Comparison of ENCODE assay signal across 22 mouse cellular contexts in genomic region chr14:11486287-11486686, GRCm38 (mm10).
DNase-seq lines count a peak whose midpoint lies in the region; ATAC-seq and TF ChIP-seq lines count a peak whose summit lies in the region.
"Had no signal": no experiment of that assay in that cellular context is flagged by ENCODE, and none has a peak within 500 bp of the region (broad histone marks: within the 10 kb centered on the region; RNA-seq: fewer than 3 reads in every experiment).

No protein-coding gene starts in this region.

- peak; percentile 71; the same call in 1 of the 2 replicates for ATAC-seq in stomach, embryonic 14.5 days (ENCODE audit: insufficient number of reproducible peaks, insufficient read depth, low FRiP score, low read depth)
- no peak for ATAC-seq in stomach, postnatal 0 days (ENCODE audit: low FRiP score, low TSS enrichment)
- ATAC-seq in stomach, embryonic 15.5 days (ENCODE audit: insufficient read depth, low FRiP score, low read depth) = peak; percentile 65; the same call in 1 of the 2 replicates
- no peak for ATAC-seq in kidney, embryonic 14.5 days (ENCODE audit: low FRiP score, low TSS enrichment)
- ATAC-seq: activated CD4-positive, CD25-positive, alpha-beta regulatory T cell, adult 4 months; CD4-positive, CD25-positive, alpha-beta regulatory T cell, adult 4 months; Patski had no signal

- no peak overlapping the region for H3K9ac ChIP-seq in stomach, embryonic 14.5 days (replicated peaks; ENCODE audit: low read depth, low read length)
- no peak overlapping the region for H3K9ac ChIP-seq in stomach, postnatal 0 days (ENCODE audit: low read length)
- H3K9ac ChIP-seq in stomach, embryonic 15.5 days = no peak overlapping the region
- no peak overlapping the region for H3K9ac ChIP-seq in kidney, embryonic 14.5 days (ENCODE audit: low read depth, low read length)

- H3K27ac ChIP-seq in stomach, embryonic 14.5 days (ENCODE audit: low read length) = no peak overlapping the region
- no peak overlapping the region for H3K27ac ChIP-seq in stomach, postnatal 0 days (replicated peaks)
- no peak overlapping the region for H3K27ac ChIP-seq in stomach, embryonic 15.5 days
- no peak overlapping the region for H3K27ac ChIP-seq in kidney, embryonic 14.5 days (ENCODE audit: low read depth, low read length)

- no peak for DNase-seq in stomach, postnatal 0 days (ENCODE audit: low spot score)
- DNase-seq in large intestine, adult 2 months (ENCODE audit: low read depth, low spot score) = peak; percentile 37
- DNase-seq in yolk sac, embryonic 10.5 days (ENCODE audit: low spot score) = peak; percentile 47
- no peak for DNase-seq in heart, postnatal 10 days
- no peak for DNase-seq in thymus, postnatal 4 days
- DNase-seq: adrenal gland, adult 2 months; adrenal gland, adult 8-10 months; adrenal gland, postnatal 10 days; adrenal gland, postnatal 14 days; adrenal gland, postnatal 25 days; adrenal gland, postnatal 36 days; B cell, adult 2 months; cerebellum, adult 11 months; cerebellum, adult 11-12 months had no signal

- H3K4me3 ChIP-seq in stomach, embryonic 14.5 days (ENCODE audit: low read depth, low read length) = no peak overlapping the region
- H3K4me3 ChIP-seq in stomach, postnatal 0 days (ENCODE audit: low read depth, low read length) = no peak overlapping the region
- no peak overlapping the region for H3K4me3 ChIP-seq in stomach, embryonic 15.5 days (replicated peaks)
- no peak overlapping the region for H3K4me3 ChIP-seq in kidney, embryonic 14.5 days (ENCODE audit: low read length)

- no peaks in the 10 kb centered on the region for H3K27me3 ChIP-seq in stomach, embryonic 14.5 days (ENCODE audit: control insufficient read depth, insufficient read depth, low read length)
- H3K27me3 ChIP-seq in stomach, postnatal 0 days (ENCODE audit: control insufficient read depth, insufficient read depth, low read length) = peaks cover 2% of the 10 kb centered on the region; the same call in 1 of the 2 replicates
- H3K27me3 ChIP-seq in stomach, embryonic 15.5 days (replicated peaks) = no peaks in the 10 kb centered on the region
- H3K27me3 ChIP-seq in kidney, embryonic 14.5 days (ENCODE audit: control insufficient read depth, insufficient read depth, low read length) = no peaks in the 10 kb centered on the region
- H3K27me3 ChIP-seq: CH12.LX, Patski had no signal

- intact Hi-C loops in heart, postnatal 10 days (cut with DNase I) = no loop called here

- H3K4me1 ChIP-seq in stomach, embryonic 14.5 days (ENCODE audit: control insufficient read depth, insufficient read depth, low read length) = no peaks in the 10 kb centered on the region
- H3K4me1 ChIP-seq in stomach, postnatal 0 days (replicated peaks; ENCODE audit: control insufficient read depth, insufficient read depth) = no peaks in the 10 kb centered on the region
- H3K4me1 ChIP-seq in stomach, embryonic 15.5 days = no peaks in the 10 kb centered on the region
- 0 out of 2 replicates have a peak, but pooled peaks cover 6% of the 10 kb centered on the region for H3K4me1 ChIP-seq in kidney, embryonic 14.5 days (ENCODE audit: control insufficient read depth, insufficient read depth, low read length)

- no peaks in the 10 kb centered on the region for H3K36me3 ChIP-seq in stomach, embryonic 14.5 days (ENCODE audit: control insufficient read depth, insufficient read depth, low read length)
- no peaks in the 10 kb centered on the region for H3K36me3 ChIP-seq in stomach, postnatal 0 days (ENCODE audit: control insufficient read depth, insufficient read depth, low read length)
- H3K36me3 ChIP-seq in stomach, embryonic 15.5 days = no peaks in the 10 kb centered on the region
- no peaks in the 10 kb centered on the region for H3K36me3 ChIP-seq in kidney, embryonic 14.5 days (ENCODE audit: control insufficient read depth, insufficient read depth, low read length)
- H3K36me3 ChIP-seq: G1E had no signal

- no peak for TF ChIP-seq EP300 in stomach, postnatal 0 days (optimal IDR thresholded peaks at IDR 0.05)

- TF ChIP-seq CTCF in stomach, postnatal 0 days (IDR thresholded peaks at IDR 0.05; ENCODE audit: low read depth) = no peak

- 32% methylated on average over 3 of the region's 3 CpGs for WGBS in stomach, embryonic 14.5 days
- WGBS in stomach, postnatal 0 days = 33% methylated on average over 3 of the region's 3 CpGs
- 25% methylated on average over 3 of the region's 3 CpGs for WGBS in large intestine, adult 2 months
- WGBS in stomach, embryonic 15.5 days = 45% methylated on average over 3 of the region's 3 CpGs
- 74% methylated on average over 3 of the region's 3 CpGs for WGBS in kidney, embryonic 14.5 days

- H3K4me2 ChIP-seq in stomach, embryonic 14.5 days (replicated peaks; ENCODE audit: low read depth, low read length) = no peak overlapping the region
- no peak overlapping the region for H3K4me2 ChIP-seq in stomach, postnatal 0 days (replicated peaks; ENCODE audit: low read depth)
- no peak overlapping the region for H3K4me2 ChIP-seq in stomach, embryonic 15.5 days
- no peak overlapping the region for H3K4me2 ChIP-seq in kidney, embryonic 14.5 days (replicated peaks; ENCODE audit: low read depth, low read length)

- no peaks in the 10 kb centered on the region for H3K9me3 ChIP-seq in stomach, embryonic 14.5 days (ENCODE audit: control insufficient read depth, low read depth, low read length)
- no peaks in the 10 kb centered on the region for H3K9me3 ChIP-seq in stomach, postnatal 0 days (ENCODE audit: control insufficient read depth, low read length)
- H3K9me3 ChIP-seq in stomach, embryonic 15.5 days = no peaks in the 10 kb centered on the region
- H3K9me3 ChIP-seq in kidney, embryonic 14.5 days (ENCODE audit: control insufficient read depth, low read length) = no peaks in the 10 kb centered on the region

Comparison
In these comparisons a context has a peak if more than half of its experiments do, and no peak if none do; other contexts are left out.
1. ATAC-seq: peak in stomach, embryonic 14.5 days (single experiment) and stomach, embryonic 15.5 days (single experiment); none in stomach, postnatal 0 days (single experiment) and kidney, embryonic 14.5 days (single experiment).
2. DNase-seq: peak in large intestine, adult 2 months (single experiment) and yolk sac, embryonic 10.5 days (single experiment); none in stomach, postnatal 0 days (single experiment), heart, postnatal 10 days (0 of 2) and thymus, postnatal 4 days (single experiment).